Mouse (Mus musculus) hematopoietic stem cell, adult 5-6 weeks (primary cell): Measurements from ENCODE around the gene Golt1a. TPM values are rescaled to one million over a fixed set of nuclear protein-coding genes. Genes with fewer than 3 reads are reported as not detected.

Source experiments
- ATAC-seq, 2 experiments: fragments of 125-278 bp in 1 of 2; replicated peaks in 1 of 2; 2 replicates each; pipeline ENCODE4 v1.8.0; 2016 to 2017; ENCODE audit warnings: inconsistent platforms in 2 of 2, mild to moderate bottlenecking in 2 of 2, moderate number of reproducible peaks in 2 of 2, low read depth in 1 of 2, moderate TSS enrichment in 1 of 2; ENCODE audit not compliant: low FRiP score in 2 of 2, poor library complexity in 2 of 2, severe bottlenecking in 2 of 2, insufficient read depth in 1 of 2, low TSS enrichment in 1 of 2
- total RNA-seq: library from RNA; stranded (forward); fragments of 172-1452, 232-1000 nt; gene quantifications from 2 replicates; pipeline ENCODE4 v1.2.3, GENCODE M21; 2017

Golt1a gene
- total RNA-seq, 1 experiment from 2014 or later: not detected

DNA sequence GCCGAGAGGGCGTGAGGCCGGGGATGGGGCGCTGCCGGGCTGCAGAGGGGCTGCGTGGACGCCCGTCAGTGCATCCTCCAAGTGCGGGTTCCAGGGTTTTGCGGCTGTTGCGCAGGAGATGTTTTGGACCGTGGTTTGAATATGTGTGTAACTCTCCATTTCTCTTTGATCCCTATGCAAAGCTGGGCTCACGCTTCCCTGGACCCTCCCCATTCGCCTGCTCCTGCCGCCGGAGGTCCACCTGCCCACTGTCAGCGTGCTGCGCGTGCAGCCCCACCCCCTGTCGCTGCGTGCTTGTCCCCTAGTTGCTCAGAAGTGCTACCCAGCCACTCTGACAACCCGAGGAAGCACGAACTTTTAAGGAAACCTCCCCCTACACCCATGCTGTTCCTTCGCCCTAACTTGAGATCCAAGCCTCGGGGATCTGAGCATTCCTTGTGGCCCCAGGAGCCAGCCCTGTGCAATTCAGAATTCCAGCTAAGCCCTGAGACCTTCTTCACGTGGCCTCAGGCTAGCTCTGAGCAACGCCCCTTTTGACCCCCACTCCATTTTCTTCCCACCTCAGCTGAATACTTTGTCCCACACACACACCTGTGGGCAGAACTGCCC, 54.5 kb downstream of the Golt1a start:
- no peak for ATAC-seq

DNA sequence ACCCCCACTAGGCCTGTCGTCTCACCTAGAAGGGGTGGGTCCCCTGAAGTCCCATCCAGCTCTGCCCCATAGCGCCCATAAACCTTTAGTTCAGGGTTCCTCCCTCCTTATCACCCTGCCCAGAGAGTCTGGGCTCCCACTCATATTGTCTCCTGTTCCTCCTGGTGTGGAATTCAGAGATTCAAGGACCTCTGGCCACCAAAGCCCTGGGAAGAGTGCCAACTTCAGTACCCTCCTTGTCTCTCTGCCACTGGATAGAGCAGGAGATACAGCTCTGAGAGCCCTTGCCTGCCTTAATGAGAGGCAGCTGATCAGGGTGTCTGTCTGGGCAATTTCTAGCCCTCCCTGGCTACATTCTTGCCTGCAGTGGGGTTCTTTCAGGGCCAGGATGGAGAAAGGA, 55.3 kb downstream of the Golt1a start:
- no peak for ATAC-seq

DNA sequence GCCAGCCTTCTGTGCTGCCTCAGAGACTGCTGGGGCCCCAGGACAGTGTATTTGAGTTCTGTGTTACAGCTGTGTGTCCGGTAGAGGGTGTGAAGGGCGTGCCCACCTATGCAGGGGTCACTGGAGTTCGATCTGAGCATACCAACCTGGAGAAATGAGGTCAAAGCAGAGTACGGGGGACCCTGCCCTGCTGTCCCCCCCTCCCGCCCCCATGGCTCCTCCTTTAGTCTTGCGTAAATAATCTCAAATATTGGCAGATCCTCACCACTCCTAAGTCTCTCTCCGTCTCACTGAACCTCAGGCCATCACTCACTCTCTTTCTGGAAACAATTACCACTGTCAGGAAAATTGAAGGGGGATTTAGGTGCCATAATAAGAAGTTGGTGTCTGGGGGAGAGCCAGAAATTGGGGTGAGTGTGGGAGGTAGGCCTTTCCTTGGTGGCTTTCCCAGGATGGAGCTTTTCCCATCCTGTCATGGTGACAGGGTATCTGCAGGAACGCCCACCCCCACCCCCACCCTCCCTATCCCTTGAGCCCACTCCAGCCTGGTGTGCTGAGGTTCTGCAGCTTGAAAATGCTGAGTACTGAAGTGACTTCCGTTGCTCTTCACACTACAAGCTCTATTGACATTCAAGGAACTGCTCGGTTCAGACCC, 57.5 kb downstream of the Golt1a start:
- ATAC-seq: no peak

DNA sequence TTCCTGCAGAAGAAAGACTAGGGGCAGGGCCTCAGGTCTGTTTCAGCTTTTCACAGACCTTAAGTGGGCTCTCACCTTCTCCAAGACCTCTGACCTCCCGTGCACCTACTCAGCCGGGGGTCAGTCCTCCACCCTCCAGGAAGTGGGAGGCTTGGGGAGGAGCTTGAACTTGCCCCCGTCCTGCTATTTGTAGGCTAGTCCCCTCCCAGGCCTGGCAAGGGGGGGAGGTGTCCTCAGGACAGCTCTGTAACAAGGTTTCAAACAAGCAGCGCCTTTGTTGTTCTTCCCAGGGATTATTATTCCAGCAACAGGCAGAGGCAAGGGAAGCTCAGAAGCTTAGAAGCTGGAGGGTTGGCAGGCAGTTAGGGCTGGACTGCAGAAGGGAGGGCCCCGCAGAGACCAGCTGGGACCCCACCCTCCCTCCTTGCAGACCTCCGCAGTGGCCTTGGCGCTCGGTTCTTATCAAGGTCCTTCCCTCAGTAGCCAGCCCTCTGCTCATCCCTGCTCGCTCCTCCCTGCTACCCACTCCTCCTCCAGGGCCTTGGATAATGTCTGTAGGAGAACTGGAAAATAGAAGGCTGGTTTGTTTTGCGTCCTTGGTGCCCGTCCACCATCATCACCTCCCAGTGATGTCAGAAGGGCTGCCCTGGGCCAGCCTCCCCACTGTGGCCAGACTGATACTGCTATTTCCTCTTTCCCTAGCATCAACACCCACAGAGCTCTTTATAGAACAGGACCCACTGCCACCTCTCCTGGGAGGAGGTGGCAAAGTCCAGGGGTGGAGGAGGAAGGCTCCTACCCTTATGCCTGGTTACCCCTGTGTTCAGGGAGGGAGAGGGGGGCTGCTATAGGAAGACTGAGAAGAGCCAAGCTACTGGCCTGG, 58.2 kb downstream of the Golt1a start:
- peak in 1 of 2 experiments; percentile 30; a peak in 1 of 4 replicates for ATAC-seq

DNA sequence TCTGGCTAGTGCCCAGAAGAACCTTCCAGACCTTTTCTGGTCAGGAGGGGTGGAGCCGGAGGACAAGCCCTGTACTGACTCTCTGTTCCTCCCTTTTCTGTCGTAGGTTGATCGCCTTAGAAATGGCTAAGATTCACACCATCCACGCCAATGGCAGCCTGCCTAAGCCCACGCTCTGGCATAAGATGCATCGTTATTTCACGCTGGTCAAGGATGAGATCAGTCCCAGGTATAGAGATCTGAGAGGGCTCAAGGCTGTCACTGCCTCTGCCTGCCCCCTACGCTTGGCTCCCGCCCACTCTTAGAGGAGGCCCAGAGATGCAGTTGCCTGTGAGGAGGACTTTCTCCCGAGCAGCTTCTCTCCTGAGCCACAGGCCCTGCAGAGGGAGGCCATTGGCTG, 59.0 kb downstream of the Golt1a start:
- ATAC-seq: no peak

DNA sequence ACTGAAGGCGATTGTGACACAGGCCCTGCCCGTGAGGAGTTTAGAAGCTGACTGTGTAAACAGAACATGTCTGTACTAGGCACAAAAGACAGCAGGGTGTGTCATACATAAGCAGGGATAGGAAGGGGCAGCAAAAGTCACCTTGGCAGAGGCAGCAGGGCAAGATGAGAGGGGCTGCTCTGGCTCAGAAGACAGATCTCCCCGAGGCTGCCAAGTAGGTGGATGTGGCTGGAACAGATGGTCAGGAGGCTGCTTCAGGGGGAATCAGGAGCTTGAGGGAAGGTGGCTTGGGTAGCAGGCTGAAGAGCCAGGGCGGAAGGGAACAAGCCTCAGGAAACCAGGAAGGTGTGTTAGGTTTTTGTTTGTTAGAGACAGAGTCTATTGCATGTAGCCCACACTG, 60.8 kb downstream of the Golt1a start:
- ATAC-seq: no peak

DNA sequence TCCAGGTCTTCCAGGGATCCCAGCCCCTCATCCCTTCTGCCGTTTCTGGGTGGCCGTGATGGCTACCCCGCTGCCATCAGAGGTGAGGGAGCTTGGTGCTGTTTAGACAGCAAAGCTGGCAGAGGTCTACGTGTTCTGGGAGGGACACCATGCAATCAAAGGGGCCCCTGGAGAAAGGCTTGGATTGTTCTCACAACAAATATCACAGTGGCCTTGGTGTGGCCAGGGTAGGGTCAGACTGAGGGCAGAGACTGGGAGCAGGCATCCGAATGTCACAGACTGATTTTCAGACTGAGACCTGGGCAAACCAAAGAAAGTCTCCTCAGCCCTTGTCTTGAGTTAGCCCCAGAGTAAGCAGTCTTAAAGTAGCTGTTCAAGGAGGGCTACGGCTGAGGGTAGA, 61.8 kb downstream of the Golt1a start:
- ATAC-seq: no peak

DNA sequence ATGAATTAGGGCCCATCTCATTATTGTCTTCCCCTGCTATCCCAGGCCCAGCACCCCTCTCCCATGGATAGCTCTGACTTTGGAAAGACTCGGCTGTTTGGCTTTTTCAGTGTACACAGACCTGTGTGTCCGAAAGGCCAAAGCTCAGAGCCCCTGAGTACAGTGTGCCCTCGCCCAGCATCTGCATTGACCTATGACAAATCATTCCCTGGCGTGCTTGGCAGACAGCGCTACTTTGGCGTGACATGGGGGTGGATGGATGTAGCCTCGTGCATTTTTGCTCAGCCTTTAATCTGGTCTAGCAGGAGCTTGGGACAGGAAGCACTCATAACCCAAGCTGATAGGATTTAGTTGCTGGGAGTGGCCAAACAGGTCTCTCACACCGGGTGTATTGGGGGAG, 62.5 kb downstream of the Golt1a start:
- no peak for ATAC-seq

Other genes starting within 250 kb of the Golt1a start
- gene Ppp1r15b, start 178.7 kb upstream of the Golt1a start, total RNA-seq: 82.9 and 85.7 TPM in 2 replicates
- 4.4 and 7.6 TPM in 2 replicates for gene Plekha6, start 145.6 kb upstream of the Golt1a start, total RNA-seq
- not detected in 2 replicates for gene Kiss1, start 12.1 kb downstream of the Golt1a start, total RNA-seq
- gene Ren1, start 40.7 kb downstream of the Golt1a start, total RNA-seq: not detected in 2 replicates
- not detected in 2 replicates for gene Etnk2, start 53.8 kb downstream of the Golt1a start, total RNA-seq
- gene Sox13, start 114.6 kb downstream of the Golt1a start, total RNA-seq: 1.9 and 4.1 TPM in 2 replicates